Mouse (Mus musculus): ENCODE measurements around the gene Map7.

Map7 gene

DNA sequence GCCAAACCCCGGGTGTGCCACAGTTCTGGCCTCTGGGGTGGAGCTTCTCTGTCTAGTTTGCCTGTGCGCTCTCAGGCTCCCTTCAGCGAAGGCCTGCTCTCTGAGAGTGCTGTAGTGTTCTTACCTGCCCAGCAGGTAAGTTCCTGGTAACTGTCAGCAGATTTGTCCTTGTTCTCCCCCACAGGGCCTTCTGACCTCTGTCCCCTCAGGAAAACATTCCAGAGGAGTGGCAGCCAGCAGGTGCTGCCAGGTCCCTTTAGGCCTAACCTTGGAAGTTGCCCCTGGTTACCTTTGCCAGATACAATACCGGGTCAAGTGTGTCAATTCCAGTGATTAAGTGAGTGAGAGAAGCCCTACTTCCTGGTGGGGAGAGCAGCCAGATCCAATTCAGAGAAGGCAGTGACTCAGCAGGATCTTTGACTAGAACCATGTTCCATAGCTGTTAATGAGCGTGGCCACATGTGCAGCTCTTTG, 38.6 kb downstream of the Map7 start:
- no peak for DNase-seq

DNA sequence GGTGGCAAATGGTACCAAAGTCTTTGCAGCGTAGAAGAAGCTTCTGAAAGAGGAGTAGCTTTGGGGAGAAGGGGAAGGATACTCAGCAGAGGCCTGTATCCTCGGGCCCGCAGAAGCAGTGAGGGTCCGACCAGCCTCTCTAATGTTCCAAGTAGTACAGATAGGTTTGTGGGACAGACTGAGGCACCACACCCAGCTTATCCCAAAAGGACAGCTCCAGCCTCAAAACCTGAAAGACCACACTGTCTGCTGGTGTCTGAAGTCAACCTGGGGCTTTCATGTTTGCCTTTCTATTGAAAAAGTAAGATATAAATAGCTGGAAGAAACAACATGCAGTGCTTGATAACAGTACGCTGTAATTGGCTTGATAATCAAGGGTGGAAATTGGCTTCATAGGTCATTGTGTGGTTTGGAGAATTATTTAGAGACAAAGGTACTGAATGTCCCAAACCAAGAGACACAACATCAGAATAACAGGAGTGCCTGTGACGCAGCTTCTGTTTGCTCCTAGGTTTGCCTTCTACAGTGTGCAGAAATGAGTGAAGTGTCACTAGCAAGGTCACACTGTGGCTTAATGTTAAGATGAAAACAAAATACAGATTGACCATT, 42.0 kb downstream of the Map7 start:
- DNase-seq: no peak

DNA sequence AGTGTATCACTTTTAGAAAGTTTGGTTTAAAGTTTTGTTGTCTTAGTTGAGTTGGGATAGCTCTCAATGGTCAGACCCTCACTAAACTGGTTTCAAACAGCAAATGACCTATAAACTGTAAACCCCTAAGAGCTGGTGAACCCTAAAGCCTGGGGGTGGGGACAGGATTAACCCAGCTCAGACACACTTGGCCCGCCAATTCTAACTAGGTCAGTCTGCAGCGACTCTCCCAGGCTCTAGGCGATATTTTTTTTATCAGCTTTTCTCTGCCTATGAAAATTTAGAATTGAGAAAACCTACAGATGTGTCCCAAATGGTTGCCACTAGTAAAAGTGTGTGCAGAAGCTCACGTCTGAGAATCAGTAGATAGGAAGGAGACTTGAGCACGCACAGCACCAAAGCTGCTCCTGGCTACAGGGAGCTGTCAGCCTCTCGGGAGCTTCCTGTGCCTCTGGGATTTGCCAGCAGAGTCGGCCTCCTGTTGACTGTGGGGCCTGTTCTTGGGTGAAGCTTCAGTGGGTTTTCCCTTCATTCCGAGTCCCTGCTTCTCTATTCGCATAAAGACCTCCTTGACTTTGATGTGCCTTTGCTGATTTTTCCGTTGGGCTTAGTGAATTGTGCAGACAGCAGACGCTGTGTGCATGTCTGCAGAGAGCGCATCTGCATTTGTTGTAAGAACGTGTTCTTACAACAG, 46.7 kb downstream of the Map7 start:
- no peak for DNase-seq

DNA sequence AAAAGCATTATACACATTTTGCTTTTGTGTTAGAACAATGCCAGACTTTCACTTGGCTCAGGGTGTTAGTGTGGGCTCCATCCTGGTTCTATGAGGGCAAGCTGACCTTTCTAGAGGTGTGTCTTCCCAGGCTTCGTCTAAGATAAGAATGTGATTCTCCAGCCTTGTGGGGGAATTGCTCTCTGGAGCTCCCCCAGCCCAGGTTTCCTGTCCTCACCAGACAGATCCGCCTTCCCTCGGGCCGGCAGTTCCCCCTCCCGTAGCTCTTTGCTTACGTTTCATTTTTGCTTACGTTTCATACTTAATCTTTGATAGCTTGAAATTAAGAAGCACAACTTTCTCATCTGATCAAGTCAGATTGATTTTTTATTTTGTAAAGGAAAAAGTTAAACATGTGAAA, 48.8 kb downstream of the Map7 start:
- DNase-seq: no peak

DNA sequence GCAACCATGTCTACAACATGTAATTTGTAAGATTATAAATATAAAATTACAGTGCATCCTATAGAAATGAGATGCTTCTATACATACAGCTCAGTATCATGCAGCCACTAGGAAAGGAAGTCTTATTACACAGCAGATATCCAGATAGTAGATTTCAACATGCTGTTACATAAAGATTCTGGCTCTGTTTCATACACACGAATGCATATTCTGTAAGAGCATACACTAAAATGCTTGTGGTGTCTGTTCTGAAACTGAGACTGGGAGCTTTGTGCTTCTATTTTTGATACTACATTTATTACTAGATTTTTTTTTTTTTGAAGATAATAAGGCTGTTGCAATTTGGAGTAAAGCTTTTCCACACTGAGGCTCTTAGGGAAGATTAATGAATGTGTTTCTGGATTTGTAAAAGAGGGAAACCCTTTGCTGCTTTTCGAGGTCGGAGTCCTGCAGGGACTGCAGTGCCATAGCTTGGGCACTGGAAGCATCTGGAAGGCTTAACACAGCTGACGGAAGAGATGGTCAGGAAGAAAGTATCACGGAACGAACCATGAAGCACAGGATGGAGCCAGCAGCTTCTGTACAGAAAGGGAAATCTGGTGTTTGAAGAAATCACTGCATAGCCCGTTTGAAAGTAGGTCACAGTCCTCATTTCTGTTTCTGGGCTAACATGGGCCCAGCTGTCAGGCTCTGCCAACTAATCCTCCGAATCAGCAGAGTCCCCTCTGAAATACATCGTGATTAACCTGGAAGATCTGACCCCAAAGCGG, 50.9 kb downstream of the Map7 start:
- no peak for DNase-seq

DNA sequence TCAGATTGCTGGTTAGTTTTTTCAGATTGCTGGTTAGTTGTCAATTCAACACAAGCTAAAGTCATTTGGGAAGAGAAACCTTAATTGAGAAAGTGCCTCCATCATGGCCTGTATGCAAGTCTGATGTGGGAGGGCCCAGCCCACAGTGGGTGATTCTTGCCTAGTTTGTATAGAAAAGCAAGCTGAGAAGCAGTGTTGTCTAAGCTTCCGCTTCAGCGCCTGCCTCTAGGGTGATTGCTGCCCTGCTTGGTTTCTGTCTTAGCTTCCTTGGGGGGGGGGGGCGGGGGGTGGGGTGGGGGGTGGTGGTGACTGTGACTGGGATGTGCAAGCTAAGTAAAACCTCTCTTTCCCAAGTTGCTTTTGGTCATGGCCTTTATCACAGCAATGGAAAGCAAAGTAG, 53.0 kb downstream of the Map7 start:
- DNase-seq: no peak

DNA sequence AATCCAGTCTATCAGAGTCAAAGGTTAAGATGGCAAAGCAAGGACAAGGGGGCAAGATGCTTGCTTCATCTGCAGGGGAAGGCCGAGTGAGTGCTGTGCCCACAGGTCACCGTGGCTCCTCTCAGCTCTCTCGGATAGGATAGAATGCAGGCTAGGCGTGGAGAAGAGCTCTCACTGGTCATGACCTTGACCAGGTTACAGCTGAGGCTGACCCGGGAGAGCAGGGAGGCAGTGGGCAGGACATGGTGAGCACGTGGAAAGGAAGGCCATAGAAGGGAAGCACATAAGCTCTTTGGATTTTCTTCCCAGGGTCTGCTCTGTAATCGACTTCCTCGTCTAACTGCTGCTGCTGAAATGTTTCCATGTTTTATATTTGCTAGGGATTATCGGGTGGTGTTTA, 53.9 kb downstream of the Map7 start:
- DNase-seq: no peak

DNA sequence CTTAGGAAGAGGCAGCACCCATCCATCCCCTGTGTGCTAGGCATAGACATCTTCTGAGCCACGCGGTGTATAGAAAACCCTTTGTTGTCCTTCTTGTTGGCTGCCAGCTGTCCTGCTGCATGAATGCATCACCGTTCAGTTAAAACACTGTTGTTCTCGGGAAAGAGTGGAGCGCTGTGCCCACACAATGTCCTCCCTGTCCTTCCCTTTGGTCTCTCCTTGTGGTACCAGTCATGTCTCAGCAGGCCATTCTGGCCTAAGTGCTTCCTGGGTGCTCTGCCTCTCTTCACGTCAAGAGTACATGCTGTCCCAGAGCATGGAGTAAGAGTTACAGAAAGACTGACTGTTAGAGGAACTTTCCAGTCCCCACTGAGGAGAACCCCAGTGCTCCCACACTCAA, 54.5 kb downstream of the Map7 start:
- no peak for DNase-seq

- no peak for DNase-seq
These were observed 55.2 kb downstream of the Map7 start for GRCm38 (mm10) chr10:20203502-20203901.

DNA sequence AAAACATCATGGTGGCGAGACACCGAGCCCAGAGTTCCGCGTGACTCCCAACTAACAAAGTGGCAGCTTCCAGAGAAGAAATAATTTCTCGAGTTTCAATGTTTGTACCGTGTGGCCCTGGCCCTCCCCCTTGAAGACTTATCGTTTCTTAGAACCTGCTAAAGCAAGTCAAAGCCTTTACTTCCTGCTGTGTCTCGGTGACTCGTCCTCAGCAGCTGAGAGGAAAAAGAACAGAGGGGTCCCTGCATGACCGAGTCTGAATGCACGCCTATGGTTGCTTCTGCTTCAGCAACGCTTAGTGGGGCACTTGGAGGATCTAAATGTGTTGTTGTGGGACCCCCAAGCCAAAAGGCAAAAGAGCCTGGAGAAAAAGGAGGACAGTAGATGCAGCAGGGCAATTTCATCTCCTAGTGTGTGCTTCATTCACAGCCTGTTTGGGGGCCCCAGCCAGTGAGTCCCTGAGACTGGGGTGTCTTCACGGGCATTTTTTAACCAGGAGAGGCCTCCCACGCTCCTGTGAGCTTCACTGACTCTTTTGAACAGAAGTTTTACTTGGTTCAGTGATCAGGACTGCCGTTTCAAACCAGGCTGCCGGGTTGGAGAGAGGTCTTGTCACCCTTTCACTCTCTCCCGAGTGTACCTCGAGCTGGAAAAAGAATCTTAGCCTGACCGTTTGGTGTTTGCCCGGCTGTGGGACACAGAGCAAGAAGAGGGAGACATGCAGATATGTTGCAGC, 56.6 kb downstream of the Map7 start:
- peak in 1 of 2 experiments; percentile 7 for DNase-seq

DNA sequence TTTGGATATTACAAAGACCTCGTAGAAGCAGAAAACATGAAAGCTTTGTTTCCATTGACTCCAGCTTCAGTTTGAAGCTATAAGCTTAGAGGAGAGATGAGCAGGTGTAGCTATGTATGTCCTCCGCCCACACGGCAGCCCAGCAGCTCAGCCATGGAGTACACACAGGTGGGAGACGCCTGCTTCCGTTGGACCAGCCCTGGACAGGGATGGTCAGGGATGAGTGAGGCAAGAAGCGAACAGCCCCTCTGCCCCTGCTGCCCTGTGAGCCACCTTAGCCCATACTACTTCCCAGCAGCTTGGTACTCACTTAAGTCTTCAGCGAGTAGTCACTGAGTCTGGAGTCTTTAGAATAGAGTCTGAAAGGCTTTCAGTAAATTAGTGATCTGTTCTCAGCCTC, 58.7 kb downstream of the Map7 start:
- no peak for DNase-seq

- DNase-seq: no peak
These were observed 61.5 kb downstream of the Map7 start for GRCm38 (mm10) chr10:20209609-20210341.

- no peak for DNase-seq
These were observed 66.1 kb downstream of the Map7 start for GRCm38 (mm10) chr10:20214418-20214817.

DNA sequence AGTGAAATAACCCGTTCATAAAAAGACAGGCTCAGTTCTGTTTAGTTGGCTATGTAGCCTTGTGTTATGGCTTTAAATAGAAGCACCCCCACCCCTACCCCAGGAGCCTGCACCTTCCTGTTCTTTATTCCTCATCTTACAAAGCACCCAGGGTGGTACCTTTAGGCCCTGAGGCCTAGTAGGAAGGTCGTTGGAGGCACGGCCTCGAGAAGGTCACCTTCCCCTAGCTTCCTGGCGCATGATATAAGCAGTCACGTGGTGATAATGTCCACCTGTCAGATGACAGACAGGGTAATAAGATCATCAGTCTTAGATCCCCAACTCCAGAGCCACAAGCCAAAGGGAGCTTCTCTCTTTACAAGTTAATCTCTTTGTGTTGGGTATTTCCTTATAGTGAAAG, 68.7 kb downstream of the Map7 start:
- no peak for DNase-seq

DNA sequence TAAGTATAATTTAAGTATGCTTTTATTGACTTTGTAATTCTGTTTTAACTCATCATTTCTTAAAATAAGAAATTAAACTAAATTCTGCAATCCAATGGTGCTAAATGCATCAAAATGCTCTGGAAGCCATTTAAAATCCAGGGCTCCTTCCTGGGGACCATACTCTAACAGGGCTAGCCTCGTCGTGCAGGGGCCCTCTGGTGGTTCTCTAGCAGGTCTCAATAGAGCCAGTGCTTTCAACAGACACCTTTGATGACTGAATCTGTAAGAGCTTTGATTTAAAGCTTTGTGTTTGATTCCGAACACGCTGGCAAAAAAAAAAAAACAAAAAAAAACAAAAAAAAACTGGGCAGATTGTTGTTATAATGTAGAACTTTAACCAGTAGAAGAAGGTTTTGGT, 70.6 kb downstream of the Map7 start:
- no peak for DNase-seq

- peak; percentile 14 to 32 for DNase-seq
These were observed 71.3 kb downstream of the Map7 start for GRCm38 (mm10) chr10:20219538-20219937.

DNA sequence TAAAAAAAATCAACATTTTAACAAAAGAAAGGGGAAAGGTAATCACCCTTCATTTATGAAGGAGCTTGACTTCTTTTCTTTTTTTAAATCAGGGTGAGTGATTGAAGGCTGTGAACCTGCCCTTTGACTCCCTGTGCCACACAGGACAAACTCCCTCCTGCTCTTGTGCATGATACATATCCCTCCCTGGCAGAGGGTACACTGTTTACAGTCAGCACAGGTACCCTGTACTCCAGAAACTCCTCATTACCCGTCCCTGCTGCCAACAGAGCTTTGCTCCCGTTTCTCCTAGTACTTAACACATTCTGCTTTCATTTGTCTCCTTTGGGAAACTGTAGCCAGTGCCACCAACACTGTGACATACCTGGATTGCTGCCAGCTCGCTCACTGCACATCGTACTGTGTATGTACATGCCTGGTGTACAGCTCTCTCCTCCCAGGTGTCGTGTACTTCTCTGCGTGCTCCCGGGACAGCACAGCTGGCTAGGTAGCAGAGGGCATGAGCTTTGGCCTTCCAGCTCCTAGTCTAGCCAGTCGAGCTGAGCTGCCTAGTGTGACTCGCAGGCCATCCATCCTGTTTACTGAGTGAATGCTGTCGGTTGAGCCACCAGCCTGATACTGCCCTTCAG, 72.3 kb downstream of the Map7 start:
- no peak for DNase-seq

GRCm38 (mm10) chr10:20222011-20222410, 73.7 kb downstream of the Map7 start:
- DNase-seq: no peak

DNA sequence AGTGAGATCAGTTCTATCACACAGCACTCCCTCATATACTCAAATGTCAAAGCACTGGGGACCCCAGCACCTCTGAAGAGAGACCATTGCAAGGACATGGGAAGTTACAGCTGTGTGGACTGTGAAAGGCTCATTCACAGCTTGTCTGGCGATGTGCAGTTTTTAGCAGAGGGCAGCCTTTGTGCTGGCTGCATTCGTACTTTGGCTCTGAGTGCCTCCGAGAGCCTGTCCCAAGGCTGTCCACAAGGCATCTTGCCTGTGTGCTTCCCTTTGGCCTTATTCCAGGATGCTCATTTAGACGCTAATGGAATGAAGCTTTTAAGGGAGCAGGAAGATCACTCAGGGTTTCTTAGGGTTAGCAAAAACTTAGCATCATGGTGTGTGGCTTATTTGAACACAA, 78.5 kb downstream of the Map7 start:
- DNase-seq: no peak

GRCm38 (mm10) chr10:20230026-20230425, 81.8 kb downstream of the Map7 start:
- DNase-seq: no peak

DNA sequence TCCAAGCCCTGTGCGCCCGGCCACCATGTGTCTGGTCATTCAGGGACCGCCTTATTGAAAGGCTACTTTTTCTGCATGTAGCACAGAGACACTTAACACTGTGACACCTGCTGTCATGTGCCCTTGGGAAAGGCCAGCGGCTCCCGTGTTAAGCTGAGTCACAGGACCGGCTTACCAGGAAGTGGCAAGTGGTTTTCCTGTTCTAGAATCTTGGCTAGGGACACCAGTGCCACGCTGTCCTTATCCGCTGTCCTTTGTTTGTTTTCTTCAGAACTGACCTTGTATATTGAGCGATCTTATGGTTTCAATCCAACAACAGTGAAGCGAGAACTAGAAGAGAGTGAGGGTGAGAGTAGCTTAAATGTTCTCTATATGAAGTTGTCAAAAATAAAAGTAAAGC, 85.2 kb downstream of the Map7 start:
- no peak for DNase-seq

GRCm38 (mm10) chr10:20234466-20234865, 86.2 kb downstream of the Map7 start:
- DNase-seq: no peak

Data from thymus, adult 18-20 months (tissue).